Mouse (Mus musculus) embryonic facial prominence, embryonic 10.5 days (tissue): ENCODE data around the gene Bex6. TPM values are rescaled to one million over a fixed set of nuclear protein-coding genes. Genes with fewer than 3 reads are reported as not detected.
"Not testable (repeated sequence)": the region's sequence is repeated elsewhere in the genome, so short reads cannot be mapped to it uniquely, and the experiment has no call there.

Source experiments
- DNase-seq: peaks from one replicate; pipeline ENCODE4 v3.0.0-alpha.2; 2017; ENCODE audit warnings: low spot score
- H3K27ac ChIP-seq: fragments of 300-500 bp; sonication (generic); replicated peaks from 2 replicates; pipeline ENCODE4 v1.5.1; 2016; ENCODE audit warnings: mild to moderate bottlenecking
- H3K27me3 ChIP-seq: fragments of 300-500 bp; sonication (generic); replicated peaks from 2 replicates; pipeline ENCODE4 v1.6.1; 2016; ENCODE audit warnings: low read depth, mild to moderate bottlenecking; ENCODE audit not compliant: poor library complexity, severe bottlenecking
- H3K36me3 ChIP-seq: fragments of 300-500 bp; sonication (generic); replicated peaks from 2 replicates; pipeline ENCODE4 v1.6.1; 2016; ENCODE audit warnings: mild to moderate bottlenecking, moderate library complexity
- H3K4me1 ChIP-seq: fragments of 300-500 bp; sonication (generic); 2 replicates; pipeline ENCODE4 v1.6.1; 2016
- H3K4me3 ChIP-seq: fragments of 300-500 bp; sonication (generic); 2 replicates; pipeline ENCODE4 v1.5.1; 2016; ENCODE audit warnings: mild to moderate bottlenecking, moderate library complexity
- H3K9me3 ChIP-seq: fragments of 300-500 bp; sonication (generic); 2 replicates; pipeline ENCODE4 v1.6.1; 2016; ENCODE audit warnings: mild to moderate bottlenecking
- WGBS: fragments of 180-500 bp; shearing (Covaris S2); methylation state at CpG from one replicate; pipeline ENCODE4 v1.1.7; 2016; 5-methylcytosine and 5-hydroxymethylcytosine counted together
- polyA plus RNA-seq: library from polyadenylated mRNA; unstranded; fragments of >200 nt; fragmentation: Nextera tagmentation; extraction: Ambion mirVana; gene quantifications from 2 replicates; pipeline ENCODE4 v1.2.1, GENCODE M21; 2016

The Bex6 gene
- polyA plus RNA-seq, 1 experiment from 2014 or later, result not detected

GRCm38 (mm10) chr16:32232050-32232449 is 52.4 kb downstream of the Bex6 start:
- H3K27me3 ChIP-seq, H3K4me3 ChIP-seq, H3K4me1 ChIP-seq, DNase-seq, H3K9me3 ChIP-seq, H3K27ac ChIP-seq: not testable (repeated sequence)
- 93% methylated on average over 3 of the region's 3 CpGs for WGBS
- peaks cover 72% of the 10 kb centered on the region for H3K36me3 ChIP-seq

Other genes with a start within 250 kb of the Bex6 start
- gene Pigz, start 246.0 kb upstream of the Bex6 start, polyA plus RNA-seq, result 1.3 and 1.8 TPM in 2 replicates
- gene 0610012G03Rik, start 231.3 kb upstream of the Bex6 start, polyA plus RNA-seq, result 86.7 and 87.7 TPM in 2 replicates
- gene Ncbp2, start 231.3 kb upstream of the Bex6 start, polyA plus RNA-seq, result 139 and 145 TPM in 2 replicates
- 21.5 and 21.8 TPM in 2 replicates for gene Senp5, start 176.5 kb upstream of the Bex6 start, polyA plus RNA-seq
- gene Pak2, start 100.5 kb upstream of the Bex6 start, polyA plus RNA-seq, result 39.4 and 42.4 TPM in 2 replicates
- gene Pigx, start 80.1 kb upstream of the Bex6 start, polyA plus RNA-seq, result 151 and 152 TPM in 2 replicates
- gene Cep19, start 80.0 kb upstream of the Bex6 start, polyA plus RNA-seq, result 36.5 and 36.7 TPM in 2 replicates
- 7.3 and 8.1 TPM in 2 replicates for gene Nrros, start 14.2 kb upstream of the Bex6 start, polyA plus RNA-seq
- gene Fbxo45, start 67.3 kb downstream of the Bex6 start, polyA plus RNA-seq, result 13.8 and 15.4 TPM in 2 replicates
- gene Wdr53, start 67.4 kb downstream of the Bex6 start, polyA plus RNA-seq, result 19.0 and 19.4 TPM in 2 replicates
- gene Smco1, start 91.6 kb downstream of the Bex6 start, polyA plus RNA-seq, result not detected in 2 replicates
- 29.0 and 33.9 TPM in 2 replicates for gene Rnf168, start 97.6 kb downstream of the Bex6 start, polyA plus RNA-seq
- 27.0 and 32.2 TPM in 2 replicates for gene Ubxn7, start 152.4 kb downstream of the Bex6 start, polyA plus RNA-seq
- gene Tm4sf19, start 220.7 kb downstream of the Bex6 start, polyA plus RNA-seq, result not detected in 2 replicates
- gene Tctex1d2, start 239.9 kb downstream of the Bex6 start, polyA plus RNA-seq, result 32.5 and 34.1 TPM in 2 replicates